Mouse (Mus musculus): ENCODE measurements at regions not wholly inside any gene's neighbourhood (a gene's known extent, or its start where the extent isn't known, plus 50 kb on each side); places are given as distances from the start of the nearest gene placed in this dataset.
A peak's percentile ranks its signal among the peaks of the same experiment; 100 is the strongest.

GRCm38 (mm10) chr7:136083005-136083404 is 366.8 kb upstream of the Mki67 start:
- no peak for DNase-seq (ENCODE audit: low spot score in 2 of 2)

GRCm38 (mm10) chr7:136083571-136084342 is 367.6 kb upstream of the Mki67 start:
- DNase-seq (ENCODE audit: low spot score in 2 of 2) = peak in 1 of 2 experiments; percentile 44

- DNase-seq (ENCODE audit: low spot score in 2 of 2) = no peak
Measured at GRCm38 (mm10) chr7:136088785-136089184, 372.6 kb upstream of the Mki67 start.

- DNase-seq (ENCODE audit: low spot score in 2 of 2) = no peak
Measured at GRCm38 (mm10) chr7:136094681-136095360, 378.7 kb upstream of the Mki67 start.

GRCm38 (mm10) chr7:136104021-136104420 is 387.9 kb upstream of the Mki67 start:
- no peak for DNase-seq (ENCODE audit: low spot score in 2 of 2)

GRCm38 (mm10) chr7:136112163-136112562 is 396.0 kb upstream of the Mki67 start:
- no peak for DNase-seq (ENCODE audit: low spot score in 2 of 2)

GRCm38 (mm10) chr7:136120930-136121329 is 404.8 kb upstream of the Mki67 start:
- no peak for DNase-seq (ENCODE audit: low spot score in 2 of 2)

GRCm38 (mm10) chr7:136121406-136121805 is 405.2 kb upstream of the Mki67 start:
- DNase-seq (ENCODE audit: low spot score in 2 of 2) = no peak

GRCm38 (mm10) chr7:136124786-136125185 is 408.6 kb upstream of the Mki67 start:
- DNase-seq (ENCODE audit: low spot score in 2 of 2) = no peak

GRCm38 (mm10) chr7:136126393-136126792 is 410.2 kb upstream of the Mki67 start:
- no peak for DNase-seq (ENCODE audit: low spot score in 2 of 2)

- DNase-seq (ENCODE audit: low spot score in 2 of 2) = no peak
Measured at GRCm38 (mm10) chr7:136127576-136127975, 411.4 kb upstream of the Mki67 start.

GRCm38 (mm10) chr7:136129721-136130123 is 413.6 kb upstream of the Mki67 start:
- DNase-seq (ENCODE audit: low spot score in 2 of 2) = peak in 1 of 2 experiments; percentile 30

- no peak for DNase-seq (ENCODE audit: low spot score in 2 of 2)
Measured at GRCm38 (mm10) chr7:136130666-136131239, 414.6 kb upstream of the Mki67 start.

GRCm38 (mm10) chr7:136132976-136133375 is 416.8 kb upstream of the Mki67 start:
- no peak for DNase-seq (ENCODE audit: low spot score in 2 of 2)

- no peak for DNase-seq (ENCODE audit: low spot score in 2 of 2)
Measured at GRCm38 (mm10) chr7:136136666-136137065, 420.5 kb upstream of the Mki67 start.

GRCm38 (mm10) chr7:136137341-136137740 is 421.2 kb upstream of the Mki67 start:
- no peak for DNase-seq (ENCODE audit: low spot score in 2 of 2)

GRCm38 (mm10) chr7:136137831-136138602 is 421.9 kb upstream of the Mki67 start:
- DNase-seq (ENCODE audit: low spot score in 2 of 2) = no peak

- no peak for DNase-seq (ENCODE audit: low spot score in 2 of 2)
Measured at GRCm38 (mm10) chr7:136142832-136143231, 426.7 kb upstream of the Mki67 start.

GRCm38 (mm10) chr7:136150196-136150595 is 434.0 kb upstream of the Mki67 start:
- DNase-seq (ENCODE audit: low spot score in 2 of 2) = no peak

GRCm38 (mm10) chr7:136151301-136151930 is 435.3 kb upstream of the Mki67 start:
- DNase-seq (ENCODE audit: low spot score in 2 of 2) = no peak

GRCm38 (mm10) chr7:136152470-136152869 is 436.3 kb upstream of the Mki67 start:
- DNase-seq (ENCODE audit: low spot score in 2 of 2) = peak; percentile 50 to 75

Measured in layer of hippocampus, postnatal 14 days (tissue).